Mouse (Mus musculus) hindbrain, postnatal 0 days (tissue): ENCODE data around the gene Apoe. TPM values are rescaled to one million over a fixed set of nuclear protein-coding genes. Genes with fewer than 3 reads are reported as not detected.
A peak's percentile ranks its signal among the peaks of the same experiment; 100 is the strongest.

Experiments used
- ATAC-seq: fragments of 200-750 bp; cut with Nextera tagmentation; 2 replicates; pipeline ENCODE4 v1.8.0; 2017; ENCODE audit warnings: mild to moderate bottlenecking, moderate TSS enrichment, moderate library complexity
- DNase-seq: peaks from one replicate; pipeline ENCODE4 v3.0.0-alpha.2; 2015; ENCODE audit warnings: low spot score
- H3K27ac ChIP-seq: fragments of 300-500 bp; sonication (generic); 2 replicates; pipeline ENCODE4 v1.5.1; 2014; ENCODE audit warnings: mild to moderate bottlenecking
- H3K27me3 ChIP-seq: fragments of 300-500 bp; sonication (generic); 2 replicates; pipeline ENCODE4 v1.6.1; 2014; ENCODE audit warnings: low read length, mixed read lengths; ENCODE audit not compliant: insufficient read depth
- H3K36me3 ChIP-seq: fragments of 300-500 bp; sonication (generic); 2 replicates; pipeline ENCODE4 v1.6.1; 2014; ENCODE audit warnings: low read length, mixed read lengths; ENCODE audit not compliant: insufficient read depth
- H3K4me1 ChIP-seq: fragments of 300-500 bp; sonication (generic); 2 replicates; pipeline ENCODE4 v1.6.1; 2014; ENCODE audit warnings: antibody characterized with exemption, low read length, mixed read lengths; ENCODE audit not compliant: insufficient read depth
- H3K4me2 ChIP-seq: fragments of 300-500 bp; sonication (generic); 2 replicates; pipeline ENCODE4 v1.6.1; 2014; ENCODE audit warnings: low read depth, mild to moderate bottlenecking, low read length, moderate library complexity, mixed read lengths
- H3K4me3 ChIP-seq: fragments of 300-500 bp; sonication (generic); 2 replicates; pipeline ENCODE4 v1.5.1; 2014; ENCODE audit warnings: low read length
- H3K9ac ChIP-seq: fragments of 300-500 bp; sonication (generic); replicated peaks from 2 replicates; pipeline ENCODE4 v1.6.1; 2014; ENCODE audit warnings: mild to moderate bottlenecking, low read length, moderate library complexity, mixed read lengths
- H3K9me3 ChIP-seq: fragments of 300-500 bp; sonication (generic); 2 replicates; pipeline ENCODE4 v1.6.1; 2016; ENCODE audit warnings: low read length, mixed read lengths
- CTCF ChIP-seq: IDR thresholded peaks from 2 replicates; pipeline ENCODE4 v1.5.1; 2016; ENCODE audit warnings: antibody characterized with exemption, control low read depth, low read depth
- WGBS: fragments of 180-500 bp; shearing (Covaris S2); extraction: QIAGEN DNeasy Blood & Tissue Kit; methylation state at CpG from one replicate; pipeline ENCODE4 v1.1.7; 2014; 5-methylcytosine and 5-hydroxymethylcytosine counted together
- polyA plus RNA-seq: library from polyadenylated mRNA; unstranded; fragments of >200 nt; fragmentation: Nextera tagmentation; extraction: Ambion mirVana; gene quantifications from 2 replicates; pipeline ENCODE4 v1.2.1, GENCODE M21; 2015
- total RNA-seq: library from RNA; depleted of rRNA; stranded (reverse); fragments of >200 nt; gene quantifications from 2 replicates; pipeline ENCODE4 v1.2.3, GENCODE M21; 2014

The Apoe gene
- total and polyA plus RNA-seq, 2 experiments from 2014 or later: 2,525 to 3,307 TPM

- H3K36me3 ChIP-seq: no peaks in the 10 kb centered on the region
- H3K4me1 ChIP-seq: peaks cover 9% of the 10 kb centered on the region
- H3K4me3 ChIP-seq: no peak overlapping the region
- H3K4me2 ChIP-seq: no peak overlapping the region
- no peaks in the 10 kb centered on the region for H3K9me3 ChIP-seq
- H3K27me3 ChIP-seq: no peaks in the 10 kb centered on the region
- H3K27ac ChIP-seq: peak overlapping the region; percentile 66
- DNase-seq: no peak
- H3K9ac ChIP-seq: no peak overlapping the region
- no peak for ATAC-seq
- 80% methylated on average over 10 of the region's 10 CpGs for WGBS
- TF ChIP-seq CTCF: no peak
Measured at GRCm38 (mm10) chr7:19694336-19695212, 4.4 kb downstream of the Apoe start.

GRCm38 (mm10) chr7:19693421-19693820 is 5.6 kb downstream of the Apoe start:
- no peaks in the 10 kb centered on the region for H3K9me3 ChIP-seq
- WGBS: 18% methylated on average over 10 of the region's 10 CpGs
- H3K36me3 ChIP-seq: no peaks in the 10 kb centered on the region
- H3K4me3 ChIP-seq: no peak overlapping the region
- peak; percentile 92 for ATAC-seq
- H3K4me1 ChIP-seq: no peaks in the 10 kb centered on the region
- H3K9ac ChIP-seq: no peak overlapping the region
- H3K27me3 ChIP-seq: no peaks in the 10 kb centered on the region
- TF ChIP-seq CTCF: no peak
- peak overlapping the region; percentile 76 for H3K27ac ChIP-seq
- H3K4me2 ChIP-seq: no peak overlapping the region
- peak; percentile 86 for DNase-seq

- H3K9me3 ChIP-seq: no peaks in the 10 kb centered on the region
- no peak for TF ChIP-seq CTCF
- DNase-seq (no peak), ATAC-seq (no peak)
- no peak within 1 kb of the TSS; the same call in 1 of the 2 replicates for H3K9ac ChIP-seq
- WGBS: 50% methylated on average over 28 of the region's 28 CpGs
- H3K27ac ChIP-seq: peak within 1 kb of the TSS; percentile 76
- no peaks in the 10 kb centered on the region for H3K4me1 ChIP-seq
- no peaks in the 10 kb centered on the region for H3K36me3 ChIP-seq
- H3K4me3 ChIP-seq: no peak within 1 kb of the TSS
- H3K27me3 ChIP-seq: no peaks in the 10 kb centered on the region
- H3K4me2 ChIP-seq: no peak within 1 kb of the TSS
Measured at GRCm38 (mm10) chr7:19691873-19692865, 6.8 kb downstream of the Apoe start, which contains the start of gene Apoc1. Gene Apoc1, minus strand, starts transcription at chr7:19692660.

GRCm38 (mm10) chr7:19691434-19691833 is 7.6 kb downstream of the Apoe start:
- ATAC-seq: no peak
- Histone ChIP-seq H3K4me3 (no peak overlapping the region), H3K4me2 (no peak overlapping the region), H3K36me3 (no peaks in the 10 kb centered on the region), H3K9ac (no peak overlapping the region), H3K27me3 (no peaks in the 10 kb centered on the region), H3K27ac (0 out of 2 replicates have a peak overlapping the region, but pooled peaks have one; percentile 32), H3K4me1 (no peaks in the 10 kb centered on the region), H3K9me3 (no peaks in the 10 kb centered on the region)
- 77% methylated on average over 6 of the region's 6 CpGs for WGBS
- TF ChIP-seq CTCF: no peak
- no peak for DNase-seq

GRCm38 (mm10) chr7:19690845-19691244 is 8.1 kb downstream of the Apoe start:
- no peaks in the 10 kb centered on the region for H3K27me3 ChIP-seq
- no peaks in the 10 kb centered on the region for H3K4me1 ChIP-seq
- 91% methylated on average over 4 of the region's 4 CpGs for WGBS
- H3K4me2 ChIP-seq: no peak overlapping the region
- DNase-seq (no peak), ATAC-seq (no peak)
- TF ChIP-seq CTCF: no peak
- H3K9me3 ChIP-seq: no peaks in the 10 kb centered on the region
- H3K36me3 ChIP-seq: no peaks in the 10 kb centered on the region
- no peak overlapping the region for H3K4me3 ChIP-seq
- H3K9ac ChIP-seq: no peak overlapping the region
- no peak overlapping the region for H3K27ac ChIP-seq

- no peaks in the 10 kb centered on the region for H3K4me1 ChIP-seq
- H3K4me3 ChIP-seq: no peak overlapping the region
- H3K27me3 ChIP-seq: no peaks in the 10 kb centered on the region
- 87% methylated on average over 2 of the region's 2 CpGs for WGBS
- no peak overlapping the region for H3K4me2 ChIP-seq
- H3K9ac ChIP-seq: no peak overlapping the region
- DNase-seq: no peak
- no peaks in the 10 kb centered on the region for H3K36me3 ChIP-seq
- no peak for TF ChIP-seq CTCF
- no peak overlapping the region for H3K27ac ChIP-seq
- no peaks in the 10 kb centered on the region for H3K9me3 ChIP-seq
- ATAC-seq: no peak
Measured at GRCm38 (mm10) chr7:19688611-19689010, 10.4 kb downstream of the Apoe start.
